Mouse (Mus musculus): ENCODE measurements at regions not wholly inside any gene's neighbourhood (a gene's known extent, or its start where the extent isn't known, plus 50 kb on each side); places are given as distances from the start of the nearest gene placed in this dataset.

- ATAC-seq = no peak
- no peaks in the 10 kb centered on the region for H3K27me3 ChIP-seq
- 91% methylated on average over 5 of the region's 5 CpGs for WGBS
- H3K4me3 ChIP-seq = no peak overlapping the region
- no peaks in the 10 kb centered on the region for H3K36me3 ChIP-seq (ENCODE audit: poor library complexity, severe bottlenecking)
- no peak overlapping the region for H3K27ac ChIP-seq
- H3K9ac ChIP-seq = no peak overlapping the region
- H3K4me2 ChIP-seq = no peak overlapping the region
- H3K4me1 ChIP-seq = no peaks in the 10 kb centered on the region; the same call in 1 of the 2 replicates
- H3K9me3 ChIP-seq (replicated peaks) = no peaks in the 10 kb centered on the region
Measured at GRCm38 (mm10) chr12:25245251-25245650, 148.3 kb upstream of the Id2 start.

- no peaks in the 10 kb centered on the region for H3K36me3 ChIP-seq (ENCODE audit: poor library complexity, severe bottlenecking)
- H3K27ac ChIP-seq = no peak overlapping the region
- peak; percentile 92 for ATAC-seq
- H3K9me3 ChIP-seq (replicated peaks) = no peaks in the 10 kb centered on the region
- 50% methylated on average over 1 of the region's 1 CpGs for WGBS
- no peak overlapping the region for H3K4me2 ChIP-seq
- no peak overlapping the region for H3K9ac ChIP-seq
- no peaks in the 10 kb centered on the region for H3K27me3 ChIP-seq
- no peaks in the 10 kb centered on the region; the same call in 1 of the 2 replicates for H3K4me1 ChIP-seq
- no peak overlapping the region for H3K4me3 ChIP-seq
Measured at GRCm38 (mm10) chr12:25244666-25245065, 147.7 kb upstream of the Id2 start.

GRCm38 (mm10) chr12:25243901-25244300 lies 147.0 kb upstream of the Id2 start:
- Histone ChIP-seq H3K27me3 (no peaks in the 10 kb centered on the region), H3K9ac (no peak overlapping the region), H3K4me2 (no peak overlapping the region), H3K4me3 (no peak overlapping the region), H3K4me1 (no peaks in the 10 kb centered on the region; the same call in 1 of the 2 replicates), H3K27ac (no peak overlapping the region), H3K36me3 (ENCODE audit: poor library complexity, severe bottlenecking) (no peaks in the 10 kb centered on the region), H3K9me3 (replicated peaks) (no peaks in the 10 kb centered on the region)
- no peak for ATAC-seq
- 71% methylated on average over 1 of the region's 1 CpGs for WGBS

GRCm38 (mm10) chr12:25242369-25242768 lies 145.4 kb upstream of the Id2 start:
- no peak for ATAC-seq
- Histone ChIP-seq H3K4me2 (no peak overlapping the region), H3K4me3 (no peak overlapping the region), H3K27ac (no peak overlapping the region), H3K9me3 (replicated peaks) (no peaks in the 10 kb centered on the region), H3K36me3 (ENCODE audit: poor library complexity, severe bottlenecking) (no peaks in the 10 kb centered on the region), H3K9ac (no peak overlapping the region), H3K4me1 (no peaks in the 10 kb centered on the region), H3K27me3 (no peaks in the 10 kb centered on the region)
- WGBS = 84% methylated on average over 3 of the region's 3 CpGs

GRCm38 (mm10) chr12:25241675-25242074 lies 144.7 kb upstream of the Id2 start:
- no peaks in the 10 kb centered on the region for H3K27me3 ChIP-seq
- ATAC-seq = no peak
- no peaks in the 10 kb centered on the region for H3K9me3 ChIP-seq (replicated peaks)
- no peaks in the 10 kb centered on the region for H3K36me3 ChIP-seq (ENCODE audit: poor library complexity, severe bottlenecking)
- H3K9ac ChIP-seq = no peak overlapping the region
- no peak overlapping the region for H3K4me3 ChIP-seq
- no peak overlapping the region for H3K4me2 ChIP-seq
- H3K4me1 ChIP-seq = no peaks in the 10 kb centered on the region
- 82% methylated on average over 3 of the region's 3 CpGs for WGBS
- no peak overlapping the region for H3K27ac ChIP-seq

GRCm38 (mm10) chr12:25240796-25241195 lies 143.9 kb upstream of the Id2 start:
- Histone ChIP-seq H3K27ac (no peak overlapping the region), H3K9ac (no peak overlapping the region), H3K36me3 (ENCODE audit: poor library complexity, severe bottlenecking) (no peaks in the 10 kb centered on the region), H3K27me3 (no peaks in the 10 kb centered on the region), H3K4me2 (no peak overlapping the region), H3K4me3 (no peak overlapping the region), H3K4me1 (no peaks in the 10 kb centered on the region), H3K9me3 (replicated peaks) (no peaks in the 10 kb centered on the region)
- WGBS = 82% methylated on average over 3 of the region's 3 CpGs
- ATAC-seq = no peak

- 75% methylated on average over 12 of the region's 12 CpGs for WGBS
- Histone ChIP-seq H3K4me2 (no peak overlapping the region), H3K4me3 (no peak overlapping the region), H3K36me3 (ENCODE audit: poor library complexity, severe bottlenecking) (no peaks in the 10 kb centered on the region), H3K27me3 (no peaks in the 10 kb centered on the region), H3K9ac (no peak overlapping the region), H3K9me3 (replicated peaks) (no peaks in the 10 kb centered on the region), H3K27ac (no peak overlapping the region), H3K4me1 (0 out of 2 replicates have a peak, but pooled peaks cover 6% of the 10 kb centered on the region)
- ATAC-seq = no peak
Measured at GRCm38 (mm10) chr12:25240142-25240541, 143.2 kb upstream of the Id2 start.

GRCm38 (mm10) chr12:25235071-25235470 lies 138.1 kb upstream of the Id2 start:
- H3K4me1 ChIP-seq = 0 out of 2 replicates have a peak, but pooled peaks cover 8% of the 10 kb centered on the region
- ATAC-seq = no peak
- WGBS = 65% methylated on average over 8 of the region's 8 CpGs
- no peak overlapping the region for H3K4me2 ChIP-seq
- no peak overlapping the region for H3K9ac ChIP-seq
- H3K4me3 ChIP-seq = no peak overlapping the region
- no peaks in the 10 kb centered on the region for H3K9me3 ChIP-seq (replicated peaks)
- H3K27me3 ChIP-seq = no peaks in the 10 kb centered on the region
- H3K27ac ChIP-seq = no peak overlapping the region
- H3K36me3 ChIP-seq (ENCODE audit: poor library complexity, severe bottlenecking) = no peaks in the 10 kb centered on the region

- H3K9ac ChIP-seq = no peak overlapping the region
- no peak for ATAC-seq
- H3K4me1 ChIP-seq = 0 out of 2 replicates have a peak, but pooled peaks cover 8% of the 10 kb centered on the region
- H3K4me2 ChIP-seq = no peak overlapping the region
- no peak overlapping the region for H3K4me3 ChIP-seq
- WGBS = 85% methylated on average over 3 of the region's 3 CpGs
- H3K9me3 ChIP-seq (replicated peaks) = no peaks in the 10 kb centered on the region
- H3K27me3 ChIP-seq = no peaks in the 10 kb centered on the region
- H3K27ac ChIP-seq = no peak overlapping the region
- H3K36me3 ChIP-seq (ENCODE audit: poor library complexity, severe bottlenecking) = no peaks in the 10 kb centered on the region
Measured at GRCm38 (mm10) chr12:25234636-25235035, 137.7 kb upstream of the Id2 start.

GRCm38 (mm10) chr12:25233027-25233535 lies 136.1 kb upstream of the Id2 start:
- H3K9ac ChIP-seq = no peak overlapping the region
- H3K4me2 ChIP-seq = no peak overlapping the region
- H3K27ac ChIP-seq = no peak overlapping the region
- no peaks in the 10 kb centered on the region for H3K36me3 ChIP-seq (ENCODE audit: poor library complexity, severe bottlenecking)
- no peaks in the 10 kb centered on the region for H3K9me3 ChIP-seq (replicated peaks)
- no peaks in the 10 kb centered on the region for H3K27me3 ChIP-seq
- no peak overlapping the region for H3K4me3 ChIP-seq
- 0 out of 2 replicates have a peak, but pooled peaks cover 8% of the 10 kb centered on the region for H3K4me1 ChIP-seq
- 87% methylated on average over 4 of the region's 4 CpGs for WGBS
- ATAC-seq = no peak

- no peak overlapping the region for H3K27ac ChIP-seq
- no peak overlapping the region for H3K4me3 ChIP-seq
- no peaks in the 10 kb centered on the region for H3K27me3 ChIP-seq
- H3K9ac ChIP-seq = no peak overlapping the region
- H3K36me3 ChIP-seq (ENCODE audit: poor library complexity, severe bottlenecking) = no peaks in the 10 kb centered on the region
- H3K4me1 ChIP-seq = 0 out of 2 replicates have a peak, but pooled peaks cover 8% of the 10 kb centered on the region
- no peak overlapping the region for H3K4me2 ChIP-seq
- ATAC-seq = no peak
- 90% methylated on average over 5 of the region's 5 CpGs for WGBS
- no peaks in the 10 kb centered on the region for H3K9me3 ChIP-seq (replicated peaks)
Measured at GRCm38 (mm10) chr12:25232358-25233026, 135.6 kb upstream of the Id2 start.

- Histone ChIP-seq H3K27ac (no peak overlapping the region), H3K4me2 (no peak overlapping the region)
- 79% methylated on average over 2 of the region's 2 CpGs for WGBS
Measured at GRCm38 (mm10) chr12:25228708-25229107, 131.8 kb upstream of the Id2 start.

GRCm38 (mm10) chr12:25227736-25228135 lies 130.8 kb upstream of the Id2 start:
- Histone ChIP-seq H3K9me3 (replicated peaks) (0 out of 2 replicates have a peak, but pooled peaks cover 3% of the 10 kb centered on the region), H3K27ac (no peak overlapping the region), H3K4me2 (no peak overlapping the region), H3K4me3 (no peak overlapping the region), H3K36me3 (ENCODE audit: poor library complexity, severe bottlenecking) (no peaks in the 10 kb centered on the region), H3K4me1 (no peaks in the 10 kb centered on the region), H3K9ac (no peak overlapping the region), H3K27me3 (no peaks in the 10 kb centered on the region)
- 92% methylated on average over 4 of the region's 4 CpGs for WGBS
- ATAC-seq = no peak

More at GRCm38 (mm10) chr12:25228708-25229107, 131.8 kb upstream of the Id2 start:
- Histone ChIP-seq H3K9ac (no peak overlapping the region), H3K4me1 (no peaks in the 10 kb centered on the region), H3K27me3 (no peaks in the 10 kb centered on the region), H3K4me3 (no peak overlapping the region), H3K9me3 (replicated peaks) (no peaks in the 10 kb centered on the region), H3K36me3 (ENCODE audit: poor library complexity, severe bottlenecking) (no peaks in the 10 kb centered on the region)
- no peak for ATAC-seq

Data from forebrain, embryonic 13.5 days (tissue).